Mouse (Mus musculus) cortical plate, adult 2 months (tissue): ENCODE measurements around the gene Bst1. TPM values are rescaled to one million over a fixed set of nuclear protein-coding genes. Genes with fewer than 3 reads are reported as not detected.

Experiments used
- H3K27ac ChIP-seq: fragments of 200-500 bp; 2 replicates; pipeline ENCODE4 v1.5.1; 2012; ENCODE audit warnings: low read length, control low read depth, inconsistent platforms; ENCODE audit not compliant: insufficient read depth
- H3K4me1 ChIP-seq: fragments of 200-500 bp; 2 replicates; pipeline ENCODE4 v1.6.1; 2011; ENCODE audit warnings: low read length; ENCODE audit not compliant: control insufficient read depth, insufficient read depth
- H3K4me3 ChIP-seq: fragments of 200-500 bp; 2 replicates; pipeline ENCODE4 v1.5.1; 2011; ENCODE audit warnings: mild to moderate bottlenecking, low read length, control low read depth; ENCODE audit not compliant: insufficient read depth
- CTCF ChIP-seq: fragments of 200-500 bp; IDR thresholded peaks from 2 replicates; pipeline ENCODE4 v1.5.1; 2011; ENCODE audit warnings: mild to moderate bottlenecking, control low read depth, low read length; ENCODE audit not compliant: insufficient read depth; ENCODE audit errors: extremely low read depth
- POLR2A ChIP-seq: fragments of 200-500 bp; IDR thresholded peaks from 2 replicates; pipeline ENCODE4 v1.6.1; 2011; ENCODE audit warnings: mild to moderate bottlenecking, low read length, control low read depth; ENCODE audit not compliant: insufficient read depth; ENCODE audit errors: extremely low read depth
- polyA plus RNA-seq: library from polyadenylated mRNA; depleted of rRNA; stranded (reverse); fragments of >200 nt; gene quantifications from 2 replicates; pipeline ENCODE4 v1.2.3, GENCODE M21; 2012; rRNA removed

Gene Bst1
- polyA plus RNA-seq, result 0.11 and 0.17 TPM in 2 replicates

DNA sequence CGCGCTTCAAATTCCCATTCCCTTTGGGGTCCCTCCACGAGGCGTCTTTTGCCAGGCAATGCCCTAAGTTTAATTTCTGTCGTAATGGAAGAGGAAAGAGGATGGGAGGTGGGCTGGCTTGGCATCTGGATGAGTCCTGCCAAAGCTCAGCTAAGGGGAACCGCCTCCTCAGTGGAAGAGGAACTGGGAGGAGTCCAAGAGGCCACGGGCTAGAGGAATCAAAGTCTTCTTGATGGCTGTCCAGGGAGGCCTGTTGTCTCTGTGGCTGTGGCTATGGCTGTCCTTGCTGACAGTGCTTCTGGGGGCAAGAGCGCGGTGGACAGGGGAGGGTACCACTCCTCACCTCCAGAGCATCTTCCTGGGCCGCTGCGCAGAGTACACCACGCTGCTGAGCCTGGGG lies at the start of gene Bst1:
TSS of gene Bst1 (plus strand) at position 191 of the 400 bp plus-strand sequence.
- TF ChIP-seq POLR2A, result no peak
- TF ChIP-seq CTCF, result no peak
- no peak within 1 kb of the TSS for H3K4me3 ChIP-seq
- H3K27ac ChIP-seq, result no peak within 1 kb of the TSS
- no peaks in the 10 kb centered on the region for H3K4me1 ChIP-seq

DNA sequence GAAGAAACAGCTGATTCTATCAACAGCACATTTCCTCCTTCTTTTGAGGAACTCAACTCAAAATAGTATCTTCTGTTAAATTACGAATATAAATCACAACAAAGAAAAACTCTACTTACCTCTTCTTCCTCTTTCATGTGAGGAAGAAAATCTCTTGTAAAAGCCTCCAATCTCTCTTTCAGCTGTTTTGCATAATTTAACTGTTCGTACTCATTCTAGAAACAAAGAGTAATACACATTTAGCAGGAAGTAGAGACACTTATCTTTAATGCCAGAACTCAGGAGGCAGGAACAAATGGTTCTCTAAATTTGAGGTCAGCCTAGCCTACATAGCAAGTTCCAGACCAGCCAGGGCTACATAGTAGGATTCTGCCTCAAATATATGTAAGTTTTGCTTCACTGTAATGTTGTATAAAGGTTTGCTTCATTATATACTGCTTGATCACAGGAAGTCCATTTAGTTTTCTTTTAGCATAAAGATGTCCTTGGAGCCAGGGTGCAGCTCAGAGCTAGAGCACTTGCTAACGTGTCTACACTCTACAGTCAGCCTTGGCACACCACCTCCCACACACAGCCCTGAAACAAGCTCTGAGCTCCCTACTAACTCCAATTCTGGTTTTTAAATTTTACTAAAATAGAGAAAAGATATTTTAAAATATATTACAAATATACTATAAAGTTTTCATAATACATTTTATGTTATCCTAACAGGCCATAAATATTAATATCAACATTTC lies 47.9 kb upstream of the Bst1 start:
- no peak overlapping the region for H3K4me3 ChIP-seq
- no peak overlapping the region for H3K27ac ChIP-seq
- TF ChIP-seq POLR2A (no peak), CTCF (no peak)
- H3K4me1 ChIP-seq, result no peaks in the 10 kb centered on the region; the same call in 1 of the 2 replicates

DNA sequence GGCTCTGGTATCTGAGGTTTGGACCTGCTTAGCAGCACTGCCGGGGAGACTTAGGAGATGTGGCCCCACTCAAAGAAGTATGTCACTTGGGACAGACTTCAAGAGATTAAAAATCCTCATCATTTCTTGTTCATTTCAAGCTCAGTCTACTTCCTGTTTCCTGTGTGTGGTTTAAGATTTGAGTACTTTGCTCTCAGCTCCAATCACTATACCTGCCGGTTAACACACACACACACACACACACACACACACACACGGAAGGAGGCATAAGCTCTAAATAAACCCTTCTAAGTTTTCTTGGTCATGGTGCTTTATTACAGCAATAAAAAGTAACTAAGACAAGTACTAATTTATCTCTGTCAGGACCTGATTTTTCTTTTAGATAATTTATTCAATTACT lies 47.1 kb upstream of the Bst1 start:
- H3K27ac ChIP-seq, result no peak overlapping the region
- no peak overlapping the region for H3K4me3 ChIP-seq
- H3K4me1 ChIP-seq, result no peaks in the 10 kb centered on the region; the same call in 1 of the 2 replicates
- no peak for TF ChIP-seq POLR2A
- TF ChIP-seq CTCF, result no peak

DNA sequence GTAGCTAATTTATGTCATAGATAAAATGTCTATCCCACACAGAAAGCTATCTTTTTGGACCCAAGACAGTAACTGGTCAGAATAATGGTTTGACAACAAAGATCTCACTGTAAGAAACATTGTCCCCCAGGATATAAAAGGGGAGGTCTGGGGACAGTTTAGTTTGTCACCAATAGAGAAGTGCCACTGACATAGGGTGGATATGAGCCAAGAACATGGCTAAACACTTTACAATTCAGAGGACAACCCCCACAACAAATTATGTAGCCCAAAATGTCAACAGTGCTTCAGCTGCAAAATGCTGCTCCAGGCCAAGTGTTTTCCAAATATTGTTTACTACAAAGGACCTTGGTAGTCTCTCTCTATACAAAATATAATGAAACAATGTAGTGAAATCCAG lies 42.3 kb upstream of the Bst1 start:
- no peak overlapping the region for H3K27ac ChIP-seq
- peaks cover 4% of the 10 kb centered on the region for H3K4me1 ChIP-seq
- TF ChIP-seq POLR2A (no peak), CTCF (no peak)
- H3K4me3 ChIP-seq, result no peak overlapping the region

DNA sequence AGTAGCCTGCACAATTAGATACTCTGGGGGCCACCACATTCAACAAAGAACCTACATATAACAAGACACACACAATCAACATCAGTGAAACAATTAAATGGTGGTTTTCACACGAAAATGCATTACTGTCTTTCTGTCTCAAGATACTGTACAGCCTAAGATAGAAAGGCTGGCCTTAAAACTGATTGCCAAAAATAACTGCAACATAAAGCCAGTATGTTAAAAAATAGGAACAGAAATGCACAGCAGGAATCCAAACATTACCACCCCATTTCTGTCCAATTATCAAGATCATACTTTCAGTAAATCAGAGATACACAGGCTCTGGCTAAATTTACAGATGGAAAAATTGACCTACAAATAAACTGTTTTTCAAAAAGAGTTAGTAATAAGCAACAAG lies 41.7 kb upstream of the Bst1 start:
- Histone ChIP-seq H3K27ac (no peak overlapping the region), H3K4me1 (peaks cover 4% of the 10 kb centered on the region), H3K4me3 (no peak overlapping the region)
- TF ChIP-seq POLR2A, result no peak
- no peak for TF ChIP-seq CTCF

DNA sequence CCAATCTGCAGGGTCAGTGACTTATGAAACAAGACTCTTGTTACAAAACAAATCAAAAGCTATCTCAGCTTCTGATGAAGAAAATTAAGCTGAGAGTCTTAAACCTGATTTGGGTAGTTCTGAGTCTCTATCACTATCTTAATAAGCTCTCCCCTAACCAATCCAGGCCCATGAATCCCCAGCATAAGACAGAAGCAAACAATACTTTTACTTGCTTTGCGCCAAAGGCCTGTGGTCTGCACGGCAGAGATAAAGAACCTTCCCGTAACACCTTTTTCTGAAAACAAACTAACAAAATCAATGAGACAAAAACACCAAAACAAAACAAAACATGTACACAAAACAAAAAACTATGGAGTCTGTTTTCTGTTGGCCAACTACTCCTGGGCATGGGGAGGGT lies 40.1 kb upstream of the Bst1 start:
- H3K4me1 ChIP-seq, result peaks cover 4% of the 10 kb centered on the region
- no peak overlapping the region for H3K4me3 ChIP-seq
- TF ChIP-seq CTCF, result no peak
- no peak for TF ChIP-seq POLR2A
- no peak overlapping the region for H3K27ac ChIP-seq

DNA sequence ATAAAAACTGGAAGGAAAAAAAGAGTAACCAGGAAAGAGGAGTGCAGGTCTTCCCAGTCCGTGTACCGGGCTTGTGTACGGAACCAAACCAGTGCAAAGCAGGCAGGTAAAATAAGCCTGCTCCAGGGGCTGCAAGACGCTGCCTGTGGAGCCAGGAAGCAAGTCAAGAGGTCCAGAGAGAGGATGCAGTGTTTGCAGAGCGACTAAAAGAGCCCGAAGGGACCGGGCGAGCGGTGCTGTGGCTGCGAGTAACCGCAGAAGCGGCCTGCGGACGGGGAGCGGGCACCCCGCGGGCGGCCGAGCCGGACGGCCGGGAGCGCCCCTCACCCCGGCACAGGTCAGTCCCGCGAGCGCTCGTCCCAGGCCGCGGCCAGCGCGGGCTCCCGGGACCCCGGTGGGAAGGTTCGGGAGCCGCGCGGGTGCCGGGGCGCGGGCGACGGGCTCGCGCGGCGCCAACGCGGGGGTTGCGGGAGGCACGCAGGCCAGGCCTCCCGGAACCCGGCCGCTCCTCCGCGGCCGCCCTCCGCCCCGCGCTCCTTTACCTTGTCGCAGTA lies 37.2 kb upstream of the Bst1 start:
- Histone ChIP-seq H3K4me3 (peak overlapping the region; percentile 83), H3K27ac (peak overlapping the region; percentile 98), H3K4me1 (peaks cover 4% of the 10 kb centered on the region)
- no peak for TF ChIP-seq CTCF
- no peak for TF ChIP-seq POLR2A

DNA sequence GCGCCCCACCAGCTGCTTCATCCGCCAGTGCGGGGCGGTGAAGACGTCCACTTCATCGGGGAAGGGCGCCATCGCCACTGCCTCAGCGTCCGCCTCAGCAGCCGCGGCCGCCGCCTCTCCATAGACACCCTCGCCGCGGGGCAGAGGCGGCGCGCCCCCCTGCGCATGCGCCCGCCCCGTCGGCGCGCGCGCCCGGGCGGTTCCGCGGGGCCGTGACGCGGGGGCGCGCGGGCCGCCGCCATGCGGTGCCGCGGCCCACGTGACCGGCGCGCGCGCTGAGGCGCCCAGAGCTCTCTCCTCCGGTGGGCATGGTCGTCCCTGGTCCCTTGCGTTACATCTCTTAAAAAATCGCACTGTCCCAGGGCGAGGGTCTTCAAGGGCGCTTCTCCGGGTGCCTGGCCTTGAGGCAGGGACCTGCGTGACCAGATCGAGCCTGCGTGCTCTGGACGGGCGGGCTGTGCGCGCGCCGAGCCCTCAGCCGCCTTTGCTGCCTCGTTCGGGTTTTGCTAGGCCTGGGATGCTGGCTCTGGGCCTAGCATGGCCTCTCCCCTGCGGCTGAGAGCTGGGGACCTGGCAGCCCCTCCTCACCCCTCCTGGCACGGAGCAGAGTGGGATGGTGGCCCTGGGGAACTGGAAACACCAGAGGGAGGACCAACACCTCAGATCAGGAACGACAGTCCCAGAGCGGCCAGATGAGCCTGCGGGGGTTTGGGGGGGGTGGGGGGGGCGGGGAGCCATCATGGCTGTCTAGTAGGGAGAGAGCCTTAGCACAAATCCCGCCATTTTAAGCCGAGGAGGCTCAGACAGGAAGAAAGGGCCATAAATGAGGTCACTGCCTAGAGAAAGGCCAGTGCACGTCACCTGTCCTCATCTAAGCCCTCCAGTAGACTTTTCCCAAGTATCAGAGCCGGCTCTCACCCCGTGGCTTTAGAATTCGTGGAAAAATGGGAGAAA lies 36.4 kb upstream of the Bst1 start:
- Histone ChIP-seq H3K27ac (peak overlapping the region; percentile 98), H3K4me1 (peaks cover 4% of the 10 kb centered on the region), H3K4me3 (peak overlapping the region; percentile 83)
- TF ChIP-seq CTCF (no peak), POLR2A (peak; percentile 86)

DNA sequence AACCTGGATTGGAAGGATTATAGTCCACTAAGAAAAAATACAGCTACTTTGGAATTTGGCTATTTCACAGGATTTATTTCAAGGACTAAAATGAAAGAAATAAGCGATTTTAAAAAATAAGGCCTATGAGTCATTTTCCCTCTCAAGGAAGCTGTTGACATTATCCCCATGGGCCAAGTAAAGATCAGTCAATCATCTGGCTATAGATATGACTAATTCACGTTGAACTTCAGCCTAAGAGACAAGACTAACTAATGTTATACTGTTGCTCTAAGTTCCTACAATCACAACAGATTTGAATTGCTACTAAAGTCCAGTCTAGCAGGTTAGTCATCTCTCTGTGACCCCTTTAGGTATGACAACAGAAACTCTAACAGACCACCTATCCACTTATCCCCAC lies 34.7 kb upstream of the Bst1 start:
- peaks cover 4% of the 10 kb centered on the region for H3K4me1 ChIP-seq
- TF ChIP-seq CTCF (no peak), POLR2A (no peak)

More for the DNA sequence above, 34.7 kb upstream of the Bst1 start:
- Histone ChIP-seq H3K4me3 (no peak overlapping the region), H3K27ac (no peak overlapping the region)
